Mouse (Mus musculus) frontal cortex, postnatal 10 days (tissue): ENCODE measurements around the gene Ezr.
A peak's percentile ranks its signal among the peaks of the same experiment; 100 is the strongest.
"Not testable (repeated sequence)": the region's sequence is repeated elsewhere in the genome, so short reads cannot be mapped to it uniquely, and the experiment has no call there.

Experiments used
- DNase-seq, 2 experiments: peaks; one replicate each; pipeline ENCODE4 v3.0.0; 2022; ENCODE audit warnings: low spot score in 2 of 2, mixed read lengths in 1 of 2

Ezr gene

GRCm38 (mm10) chr17:6743787-6744239 lies 38.8 kb downstream of the Ezr start:
- DNase-seq: no peak

GRCm38 (mm10) chr17:6743039-6743575 lies 39.5 kb downstream of the Ezr start:
- DNase-seq: no peak

- DNase-seq: peak in 1 of 2 experiments; percentile 39
These were observed 40.2 kb downstream of the Ezr start for GRCm38 (mm10) chr17:6742083-6743038.

- DNase-seq: no peak
These were observed 41.3 kb downstream of the Ezr start for GRCm38 (mm10) chr17:6741271-6741670.

- peak in 1 of 2 experiments; percentile 4 for DNase-seq
These were observed 42.0 kb downstream of the Ezr start for GRCm38 (mm10) chr17:6740331-6741170.

GRCm38 (mm10) chr17:6739756-6740155 lies 42.8 kb downstream of the Ezr start:
- DNase-seq: no peak

GRCm38 (mm10) chr17:6739266-6739665 lies 43.3 kb downstream of the Ezr start:
- no peak for DNase-seq

GRCm38 (mm10) chr17:6738836-6739235 lies 43.7 kb downstream of the Ezr start:
- DNase-seq: no peak

- DNase-seq: no peak
These were observed 45.1 kb downstream of the Ezr start for GRCm38 (mm10) chr17:6737273-6737997.

GRCm38 (mm10) chr17:6736306-6737272 lies 46.0 kb downstream of the Ezr start:
- DNase-seq: peak in 1 of 2 experiments; percentile 3

- DNase-seq: peak in 1 of 2 experiments; percentile 3
These were observed 47.7 kb downstream of the Ezr start for GRCm38 (mm10) chr17:6734746-6735441.

GRCm38 (mm10) chr17:6733322-6733875 lies 49.2 kb downstream of the Ezr start:
- DNase-seq: peak in 1 of 2 experiments; percentile 4

- peak in 1 of 2 experiments; percentile 2 for DNase-seq
These were observed 49.9 kb downstream of the Ezr start for GRCm38 (mm10) chr17:6732665-6733064.

GRCm38 (mm10) chr17:6731634-6732033 lies 51.0 kb downstream of the Ezr start:
- no peak for DNase-seq

GRCm38 (mm10) chr17:6731132-6731531 lies 51.5 kb downstream of the Ezr start:
- DNase-seq: no peak

GRCm38 (mm10) chr17:6729244-6729742 lies 53.3 kb downstream of the Ezr start:
- peak in 1 of 2 experiments; percentile 7 for DNase-seq

GRCm38 (mm10) chr17:6727996-6728610 lies 54.5 kb downstream of the Ezr start:
- DNase-seq: no peak

- not testable (repeated sequence) for DNase-seq
These were observed 68.6 kb downstream of the Ezr start for GRCm38 (mm10) chr17:6713944-6714343.
